Mouse (Mus musculus) myocyte (in vitro differentiated cells): ENCODE measurements at regions not wholly inside any gene's neighbourhood (a gene's known extent, or its start where the extent isn't known, plus 50 kb on each side); places are given as distances from the start of the nearest gene placed in this dataset.

Experiments used
- H3K27me3 ChIP-seq: one replicate; pipeline ENCODE4 v1.6.1; 2011; ENCODE audit not compliant: control insufficient read depth, insufficient read depth, insufficient read length
- H3K36me3 ChIP-seq: one replicate; pipeline ENCODE4 v1.6.1; 2011; ENCODE audit not compliant: control insufficient read depth, insufficient read depth
- H3K4me2 ChIP-seq: one replicate; pipeline ENCODE4 v1.6.1; 2011; ENCODE audit warnings: low read depth, control low read depth
- H3K4me3 ChIP-seq: one replicate; pipeline ENCODE4 v1.5.1; 2011; ENCODE audit warnings: mild to moderate bottlenecking, control low read depth, moderate library complexity
- H3K79me2 ChIP-seq: one replicate; pipeline ENCODE4 v1.6.1; 2011; ENCODE audit not compliant: control insufficient read depth, insufficient read depth
- H3ac ChIP-seq: one replicate; pipeline ENCODE4 v1.6.1; 2011; ENCODE audit not compliant: control insufficient read depth, insufficient read length
- CEBPB ChIP-seq: IDR thresholded peaks from 2 replicates; pipeline ENCODE4 v1.6.1; 2011; ENCODE audit warnings: mild to moderate bottlenecking, moderate library complexity; ENCODE audit not compliant: poor library complexity, insufficient read depth, severe bottlenecking
- E2F4 ChIP-seq: IDR thresholded peaks from one replicate; pipeline ENCODE4 v1.6.1; 2011; ENCODE audit warnings: mild to moderate bottlenecking, control low read depth, moderate library complexity; ENCODE audit not compliant: insufficient read depth
- MAX ChIP-seq: IDR thresholded peaks from one replicate; pipeline ENCODE4 v1.6.1; 2011; ENCODE audit warnings: low read depth, mild to moderate bottlenecking, control low read depth
- MYOD1 ChIP-seq, 3 experiments: IDR thresholded peaks; one replicate each; pipeline ENCODE4 v1.6.1; 2011; ENCODE audit warnings: control low read depth in 2 of 3, low read depth in 2 of 3, mild to moderate bottlenecking in 2 of 3, moderate library complexity in 1 of 3; ENCODE audit not compliant: insufficient read length in 2 of 3, control insufficient read depth in 1 of 3
- MYOG ChIP-seq, 3 experiments: IDR thresholded peaks; one replicate each; pipeline ENCODE4 v1.6.1; 2011; ENCODE audit warnings: control low read depth in 2 of 3, low read depth in 2 of 3, mild to moderate bottlenecking in 2 of 3; ENCODE audit not compliant: insufficient read length in 2 of 3, control insufficient read depth in 1 of 3, insufficient read depth in 1 of 3
- POLR2A ChIP-seq: IDR thresholded peaks from one replicate; pipeline ENCODE4 v1.6.1; 2011; ENCODE audit warnings: low read depth, mild to moderate bottlenecking, control low read depth, moderate library complexity; ENCODE audit not compliant: insufficient read length
- POLR2AphosphoS2 ChIP-seq: IDR thresholded peaks from one replicate; pipeline ENCODE4 v1.6.1; 2011; ENCODE audit warnings: low read depth, control low read depth; ENCODE audit not compliant: insufficient read length
- REST ChIP-seq: IDR thresholded peaks from one replicate; pipeline ENCODE4 v1.6.1; 2011; ENCODE audit warnings: mild to moderate bottlenecking, control low read depth, moderate library complexity; ENCODE audit not compliant: insufficient read depth, insufficient read length
- SRF ChIP-seq: IDR thresholded peaks from one replicate; pipeline ENCODE4 v1.6.1; 2011; ENCODE audit warnings: low read depth; ENCODE audit not compliant: control insufficient read depth, insufficient read length
- TCF12 ChIP-seq: IDR thresholded peaks from one replicate; pipeline ENCODE4 v1.6.1; 2011; ENCODE audit warnings: mild to moderate bottlenecking, control low read depth; ENCODE audit not compliant: poor library complexity, insufficient read depth, severe bottlenecking
- TCF3 ChIP-seq: IDR thresholded peaks from one replicate; pipeline ENCODE4 v1.6.1; 2011; ENCODE audit warnings: low read depth, control low read depth; ENCODE audit not compliant: insufficient read length
- USF1 ChIP-seq: IDR thresholded peaks from one replicate; pipeline ENCODE4 v1.6.1; 2011; ENCODE audit warnings: low read depth, mild to moderate bottlenecking, control low read depth, moderate library complexity

GRCm38 (mm10) chr13:69266071-69266470, 266.7 kb upstream of the Adcy2 start:
- no peak overlapping the region for H3ac ChIP-seq
- H3K79me2 ChIP-seq: no peaks in the 10 kb centered on the region
- H3K36me3 ChIP-seq: no peaks in the 10 kb centered on the region
- no peak for TF ChIP-seq TCF12
- TF ChIP-seq USF1: no peak
- no peak for TF ChIP-seq E2F4
- no peak for TF ChIP-seq MYOD1 (IDR thresholded peaks at IDR 0.05; ENCODE audit: control insufficient read depth in 1 of 3, insufficient read length in 2 of 3, low read depth in 2 of 3)
- TF ChIP-seq CEBPB: no peak
- no peak for TF ChIP-seq POLR2AphosphoS2
- no peak for TF ChIP-seq REST
- TF ChIP-seq MYOG (IDR thresholded peaks at IDR 0.05; ENCODE audit: control insufficient read depth in 1 of 3, insufficient read depth in 1 of 3, insufficient read length in 2 of 3, low read depth in 2 of 3): no peak
- no peak for TF ChIP-seq POLR2A
- no peak for TF ChIP-seq MAX
- no peak for TF ChIP-seq SRF
- TF ChIP-seq TCF3: no peak
- no peak overlapping the region for H3K4me3 ChIP-seq
- no peak overlapping the region for H3K4me2 ChIP-seq
- no peaks in the 10 kb centered on the region for H3K27me3 ChIP-seq

- Histone ChIP-seq H3K4me2 (no peak overlapping the region), H3K27me3 (no peaks in the 10 kb centered on the region), H3K36me3 (no peaks in the 10 kb centered on the region), H3K79me2 (no peaks in the 10 kb centered on the region), H3K4me3 (no peak overlapping the region), H3ac (no peak overlapping the region)
- no peak for TF ChIP-seq POLR2A
- no peak for TF ChIP-seq E2F4
These were observed 261.0 kb upstream of the Nsun2 start for GRCm38 (mm10) chr13:69272506-69272905.

- H3K4me3 ChIP-seq: no peak overlapping the region
- H3K36me3 ChIP-seq: no peaks in the 10 kb centered on the region
- no peaks in the 10 kb centered on the region for H3K27me3 ChIP-seq
- no peak overlapping the region for H3ac ChIP-seq
- H3K4me2 ChIP-seq: no peak overlapping the region
- no peaks in the 10 kb centered on the region for H3K79me2 ChIP-seq
- TF ChIP-seq MAX: no peak
- TF ChIP-seq MYOD1 (IDR thresholded peaks at IDR 0.05; ENCODE audit: control insufficient read depth in 1 of 3, insufficient read length in 2 of 3, low read depth in 2 of 3): no peak
- no peak for TF ChIP-seq SRF
These were observed 253.9 kb upstream of the Nsun2 start for GRCm38 (mm10) chr13:69279647-69280046.

GRCm38 (mm10) chr13:69294483-69294882, 239.1 kb upstream of the Nsun2 start:
- no peaks in the 10 kb centered on the region for H3K79me2 ChIP-seq
- H3K4me2 ChIP-seq: no peak overlapping the region
- H3K27me3 ChIP-seq: no peaks in the 10 kb centered on the region
- H3ac ChIP-seq: no peak overlapping the region
- no peak overlapping the region for H3K4me3 ChIP-seq
- no peak for TF ChIP-seq USF1
- no peak for TF ChIP-seq POLR2AphosphoS2
- no peak for TF ChIP-seq E2F4
- no peak for TF ChIP-seq MYOD1 (IDR thresholded peaks at IDR 0.05; ENCODE audit: control insufficient read depth in 1 of 3, insufficient read length in 2 of 3, low read depth in 2 of 3)
- no peak for TF ChIP-seq CEBPB
- no peak for TF ChIP-seq SRF
- no peak for TF ChIP-seq TCF3
- no peak for TF ChIP-seq POLR2A
- no peaks in the 10 kb centered on the region for H3K36me3 ChIP-seq

- Histone ChIP-seq H3K36me3 (no peaks in the 10 kb centered on the region), H3K27me3 (no peaks in the 10 kb centered on the region), H3K4me2 (no peak overlapping the region), H3K79me2 (no peaks in the 10 kb centered on the region), H3K4me3 (no peak overlapping the region), H3ac (no peak overlapping the region)
- TF ChIP-seq E2F4 (no peak), POLR2A (no peak), TCF12 (no peak)
These were observed 230.2 kb upstream of the Nsun2 start for GRCm38 (mm10) chr13:69303316-69303715.

- Histone ChIP-seq H3K36me3 (no peaks in the 10 kb centered on the region), H3ac (no peak overlapping the region), H3K27me3 (no peaks in the 10 kb centered on the region), H3K4me3 (no peak overlapping the region), H3K79me2 (no peaks in the 10 kb centered on the region), H3K4me2 (no peak overlapping the region)
- TF ChIP-seq POLR2AphosphoS2 (no peak), TCF12 (no peak), REST (no peak), MYOG (IDR thresholded peaks at IDR 0.05; ENCODE audit: control insufficient read depth in 1 of 3, insufficient read depth in 1 of 3, insufficient read length in 2 of 3, low read depth in 2 of 3) (no peak), TCF3 (no peak), CEBPB (no peak), MYOD1 (IDR thresholded peaks at IDR 0.05; ENCODE audit: control insufficient read depth in 1 of 3, insufficient read length in 2 of 3, low read depth in 2 of 3) (no peak), POLR2A (no peak), MAX (no peak), USF1 (no peak), SRF (no peak), E2F4 (no peak)
These were observed 203.0 kb upstream of the Nsun2 start for GRCm38 (mm10) chr13:69330412-69331000.
